Mouse (Mus musculus): ENCODE data around the gene Gpr119.

DNA sequence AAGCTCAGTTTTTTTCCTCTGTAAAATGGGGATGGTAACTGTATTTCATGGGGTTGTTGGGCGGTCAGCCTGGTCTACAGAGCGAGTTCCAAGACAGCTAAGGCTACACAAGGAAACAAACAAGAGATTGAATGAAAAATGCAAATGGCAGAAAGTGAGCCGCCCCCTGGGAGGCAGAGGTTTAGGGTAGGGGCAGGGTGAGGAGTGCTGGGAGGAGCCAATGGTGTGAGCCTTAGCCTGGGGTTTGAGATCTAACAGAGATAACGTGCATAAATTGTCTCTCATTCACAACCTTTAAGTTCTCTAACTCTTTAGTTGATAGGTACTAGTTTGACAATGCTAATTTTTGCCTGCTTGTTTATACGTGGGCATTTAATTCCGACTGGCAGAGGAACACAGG is 20.2 kb upstream of the Gpr119 start:
- TF ChIP-seq POLR2A (IDR thresholded peaks at IDR 0.05; ENCODE audit: insufficient read depth, low read length) (no peak), CTCF (IDR thresholded peaks at IDR 0.05; ENCODE audit: low read depth, low read length) (no peak)

All from ES-Bruce4 (cell line).